Mouse (Mus musculus) kidney, adult 2 months (tissue): ENCODE results near the gene Ablim1.

Experiments used
- CTCF ChIP-seq: fragments of 200-500 bp; conservative IDR thresholded peaks from 2 replicates; pipeline ENCODE4 v1.5.1; 2011; ENCODE audit warnings: low read depth, mild to moderate bottlenecking, control low read depth, low read length, moderate library complexity, mixed read lengths; ENCODE audit not compliant: insufficient read depth, insufficient read length
- POLR2A ChIP-seq: fragments of 200-500 bp; IDR thresholded peaks from one replicate; pipeline ENCODE4 v1.6.1; 2011; ENCODE audit warnings: low read depth, low read length, control low read depth

DNA sequence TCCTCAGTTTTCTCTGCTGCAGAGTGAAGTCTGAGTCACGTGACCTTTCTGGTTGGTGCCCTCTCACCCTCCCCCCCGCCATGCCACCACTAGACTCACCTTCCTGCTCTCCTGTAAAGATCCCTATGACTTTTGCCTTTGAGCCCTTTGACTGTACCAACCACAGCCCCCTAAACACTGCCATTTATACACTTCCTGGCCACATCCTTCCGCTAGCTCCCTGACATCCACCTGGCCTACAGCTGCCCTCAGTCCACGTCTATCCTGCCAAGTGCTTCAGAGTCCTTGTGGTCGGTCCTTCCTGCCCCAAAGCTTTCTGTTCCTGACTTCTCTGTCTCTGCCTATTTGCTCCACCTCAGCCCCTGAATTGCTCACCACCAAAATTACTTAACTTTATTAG is 29.1 kb upstream of the Ablim1 start:
- TF ChIP-seq CTCF (no peak), POLR2A (no peak)
